Mouse (Mus musculus) cortical plate, adult 2 months (tissue): Measurements from ENCODE around the gene Itga11. TPM values are rescaled to one million over a fixed set of nuclear protein-coding genes. Genes with fewer than 3 reads are reported as not detected.

Experiments used
- H3K27ac ChIP-seq: fragments of 200-500 bp; 2 replicates; pipeline ENCODE4 v1.5.1; 2012; ENCODE audit warnings: low read length, control low read depth, inconsistent platforms; ENCODE audit not compliant: insufficient read depth
- H3K4me1 ChIP-seq: fragments of 200-500 bp; 2 replicates; pipeline ENCODE4 v1.6.1; 2011; ENCODE audit warnings: low read length; ENCODE audit not compliant: control insufficient read depth, insufficient read depth
- H3K4me3 ChIP-seq: fragments of 200-500 bp; 2 replicates; pipeline ENCODE4 v1.5.1; 2011; ENCODE audit warnings: mild to moderate bottlenecking, low read length, control low read depth; ENCODE audit not compliant: insufficient read depth
- CTCF ChIP-seq: fragments of 200-500 bp; IDR thresholded peaks from 2 replicates; pipeline ENCODE4 v1.5.1; 2011; ENCODE audit warnings: mild to moderate bottlenecking, control low read depth, low read length; ENCODE audit not compliant: insufficient read depth; ENCODE audit errors: extremely low read depth
- POLR2A ChIP-seq: fragments of 200-500 bp; IDR thresholded peaks from 2 replicates; pipeline ENCODE4 v1.6.1; 2011; ENCODE audit warnings: mild to moderate bottlenecking, low read length, control low read depth; ENCODE audit not compliant: insufficient read depth; ENCODE audit errors: extremely low read depth
- polyA plus RNA-seq: library from polyadenylated mRNA; depleted of rRNA; stranded (reverse); fragments of >200 nt; gene quantifications from 2 replicates; pipeline ENCODE4 v1.2.3, GENCODE M21; 2012; rRNA removed

Itga11 gene
- polyA plus RNA-seq = 0.67 and 0.87 TPM in 2 replicates

- Histone ChIP-seq H3K27ac (no peak within 1 kb of the TSS), H3K4me3 (peak within 1 kb of the TSS; percentile 23), H3K4me1 (no peaks in the 10 kb centered on the region)
- no peak for TF ChIP-seq CTCF
- TF ChIP-seq POLR2A = no peak
Measured at GRCm38 (mm10) chr9:62677641-62678549, at the start of gene Itga11. Gene Itga11 (plus strand): TSS chr9:62677826.

- H3K4me1 ChIP-seq = peaks cover 8% of the 10 kb centered on the region
- TF ChIP-seq CTCF (no peak), POLR2A (no peak)
- no peak overlapping the region for H3K4me3 ChIP-seq
- no peak overlapping the region for H3K27ac ChIP-seq
Measured at GRCm38 (mm10) chr9:62630631-62631240, 46.9 kb upstream of the Itga11 start.

GRCm38 (mm10) chr9:62632392-62632791 is 45.2 kb upstream of the Itga11 start:
- Histone ChIP-seq H3K4me3 (no peak overlapping the region), H3K4me1 (peaks cover 8% of the 10 kb centered on the region), H3K27ac (no peak overlapping the region)
- TF ChIP-seq CTCF (no peak), POLR2A (no peak)

- Histone ChIP-seq H3K4me1 (no peaks in the 10 kb centered on the region), H3K4me3 (no peak overlapping the region), H3K27ac (no peak overlapping the region)
- no peak for TF ChIP-seq CTCF
- no peak for TF ChIP-seq POLR2A
Measured at GRCm38 (mm10) chr9:62638045-62638444, 39.6 kb upstream of the Itga11 start.

- TF ChIP-seq POLR2A (no peak), CTCF (no peak)
- H3K27ac ChIP-seq = no peak overlapping the region
Measured at GRCm38 (mm10) chr9:62639686-62640085, 37.9 kb upstream of the Itga11 start.

GRCm38 (mm10) chr9:62640188-62640587 is 37.4 kb upstream of the Itga11 start:
- Histone ChIP-seq H3K4me1 (no peaks in the 10 kb centered on the region), H3K4me3 (no peak overlapping the region), H3K27ac (no peak overlapping the region)
- TF ChIP-seq POLR2A (no peak), CTCF (no peak)

More at GRCm38 (mm10) chr9:62639686-62640085, 37.9 kb upstream of the Itga11 start:
- no peak overlapping the region for H3K4me3 ChIP-seq
- no peaks in the 10 kb centered on the region for H3K4me1 ChIP-seq

GRCm38 (mm10) chr9:62645716-62646400 is 31.8 kb upstream of the Itga11 start:
- H3K27ac ChIP-seq = no peak overlapping the region
- H3K4me1 ChIP-seq = no peaks in the 10 kb centered on the region
- no peak overlapping the region for H3K4me3 ChIP-seq
- TF ChIP-seq POLR2A (no peak), CTCF (no peak)

GRCm38 (mm10) chr9:62646721-62647183 is 30.9 kb upstream of the Itga11 start:
- no peak for TF ChIP-seq POLR2A
- no peak for TF ChIP-seq CTCF
- no peak overlapping the region for H3K4me3 ChIP-seq
- no peaks in the 10 kb centered on the region for H3K4me1 ChIP-seq
- no peak overlapping the region for H3K27ac ChIP-seq

GRCm38 (mm10) chr9:62649444-62649843 is 28.2 kb upstream of the Itga11 start:
- TF ChIP-seq POLR2A (no peak), CTCF (no peak)
- H3K4me1 ChIP-seq = no peaks in the 10 kb centered on the region
- no peak overlapping the region for H3K27ac ChIP-seq
- no peak overlapping the region for H3K4me3 ChIP-seq

- Histone ChIP-seq H3K27ac (no peak overlapping the region), H3K4me1 (no peaks in the 10 kb centered on the region), H3K4me3 (no peak overlapping the region)
Measured at GRCm38 (mm10) chr9:62650764-62651163, 26.9 kb upstream of the Itga11 start.

More at GRCm38 (mm10) chr9:62650764-62651163, 26.9 kb upstream of the Itga11 start:
- no peak for TF ChIP-seq POLR2A
- no peak for TF ChIP-seq CTCF
